Mouse (Mus musculus): ENCODE data around the gene Map3k1.

DNA sequence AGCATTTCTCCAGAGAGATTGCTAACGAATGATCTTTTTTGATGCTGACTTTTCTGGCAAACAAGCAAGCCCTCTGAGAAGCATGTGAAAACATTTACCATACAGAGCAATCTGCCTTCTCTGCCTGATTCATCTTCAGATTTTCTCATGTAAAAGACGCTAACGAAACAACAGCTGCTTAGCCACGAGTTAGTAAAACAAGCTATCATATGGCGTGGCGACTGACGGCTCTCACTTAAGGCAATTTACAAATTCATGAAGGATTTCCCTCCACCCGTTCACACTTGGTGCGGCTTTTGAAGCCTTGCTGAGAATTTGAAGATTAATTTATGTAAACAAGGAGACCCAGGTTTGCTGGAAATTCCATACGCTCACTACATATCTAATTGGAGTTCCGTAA lies 25.8 kb upstream of the Map3k1 start:
- TF ChIP-seq CTCF (conservative IDR thresholded peaks at IDR 0.05; ENCODE audit: low read length) (no peak), NANOG (IDR thresholded peaks at IDR 0.05; ENCODE audit: borderline replicate concordance, low read length) (no peak)

All from E14TG2a.4 (cell line).